Mouse (Mus musculus) T-cell, adult 2 months (primary cell): Measurements from ENCODE around the gene Dguok.
A peak's percentile ranks its signal among the peaks of the same experiment; 100 is the strongest.

ENCODE experiments used
- DNase-seq: peaks from one replicate; pipeline ENCODE4 v3.0.0; 2022; ENCODE audit warnings: low spot score

Gene Dguok

GRCm38 (mm10) chr6:83506258-83507167 lies at the start of gene Dguok:
Gene Dguok (minus strand): TSS chr6:83506969.
- DNase-seq: peak; percentile 100

- DNase-seq: no peak
These were observed 49.2 kb upstream of the Dguok start for GRCm38 (mm10) chr6:83555972-83556371.

GRCm38 (mm10) chr6:83548346-83548745 lies 41.6 kb upstream of the Dguok start:
- no peak for DNase-seq

GRCm38 (mm10) chr6:83545778-83546177 lies 39.0 kb upstream of the Dguok start:
- DNase-seq: no peak

GRCm38 (mm10) chr6:83541756-83542456 lies 35.1 kb upstream of the Dguok start:
- no peak for DNase-seq

- DNase-seq: no peak
These were observed 33.2 kb upstream of the Dguok start for GRCm38 (mm10) chr6:83540017-83540416.

- no peak for DNase-seq
These were observed 30.0 kb upstream of the Dguok start for GRCm38 (mm10) chr6:83536795-83537059.

- DNase-seq: no peak
These were observed 29.4 kb upstream of the Dguok start, which contains the start of gene Actg2 for GRCm38 (mm10) chr6:83536028-83536794. Gene Actg2 (minus strand): TSS chr6:83536265.

- DNase-seq: no peak
These were observed 25.8 kb upstream of the Dguok start for GRCm38 (mm10) chr6:83532608-83533007.

- DNase-seq: no peak
These were observed 16.4 kb upstream of the Dguok start for GRCm38 (mm10) chr6:83523194-83523593.

GRCm38 (mm10) chr6:83521784-83522183 lies 15.0 kb upstream of the Dguok start:
- DNase-seq: no peak

GRCm38 (mm10) chr6:83518637-83519036 lies 11.9 kb upstream of the Dguok start:
- DNase-seq: no peak

- no peak for DNase-seq
These were observed 8.4 kb upstream of the Dguok start for GRCm38 (mm10) chr6:83515172-83515571.

GRCm38 (mm10) chr6:83512495-83512894 lies 5.7 kb upstream of the Dguok start:
- DNase-seq: peak; percentile 69

GRCm38 (mm10) chr6:83510210-83510609 lies 3.4 kb upstream of the Dguok start:
- no peak for DNase-seq

GRCm38 (mm10) chr6:83509442-83509841 lies 2.7 kb upstream of the Dguok start:
- no peak for DNase-seq

GRCm38 (mm10) chr6:83507168-83507546 lies 388 bp upstream of the Dguok start:
- no peak for DNase-seq

GRCm38 (mm10) chr6:83505554-83505953 lies 1.2 kb downstream of the Dguok start:
- no peak for DNase-seq

- DNase-seq: peak; percentile 60
These were observed 3.4 kb downstream of the Dguok start for GRCm38 (mm10) chr6:83503361-83503760.

- peak; percentile 40 for DNase-seq
These were observed 4.1 kb downstream of the Dguok start for GRCm38 (mm10) chr6:83502656-83503055.

GRCm38 (mm10) chr6:83501524-83502310 lies 5.1 kb downstream of the Dguok start:
- DNase-seq: no peak

- DNase-seq: peak; percentile 35
These were observed 6.3 kb downstream of the Dguok start for GRCm38 (mm10) chr6:83500462-83500861.
